Mouse (Mus musculus) common myeloid progenitor, adult 5-6 weeks (primary cell): ENCODE results near the gene B4galnt2. TPM values are rescaled to one million over a fixed set of nuclear protein-coding genes. Genes with fewer than 3 reads are reported as not detected.
"Not testable (repeated sequence)": the region's sequence is repeated elsewhere in the genome, so short reads cannot be mapped to it uniquely, and the experiment has no call there.

Source experiments
- ATAC-seq: replicated peaks from 2 replicates; pipeline ENCODE4 v1.8.0; 2016; ENCODE audit warnings: low read depth, mild to moderate bottlenecking, moderate TSS enrichment, inconsistent platforms; ENCODE audit not compliant: poor library complexity, severe bottlenecking
- total RNA-seq: library from RNA; stranded (forward); fragments of 200-1000, 187-1606 nt; gene quantifications from 2 replicates; pipeline ENCODE4 v1.2.3, GENCODE M21; 2017

The B4galnt2 gene
- total RNA-seq, 1 experiment from 2014 or later: not detected

- no peak for ATAC-seq
Observed at GRCm38 (mm10) chr11:95904290-95904689, 10.4 kb downstream of the B4galnt2 start.

GRCm38 (mm10) chr11:95896446-95897179 is 18.1 kb downstream of the B4galnt2 start:
- peak; percentile 83 for ATAC-seq

- no peak for ATAC-seq
Observed at GRCm38 (mm10) chr11:95890462-95891051, 24.1 kb downstream of the B4galnt2 start.

- ATAC-seq: not testable (repeated sequence)
Observed at GRCm38 (mm10) chr11:95879861-95880260, 34.8 kb downstream of the B4galnt2 start.

GRCm38 (mm10) chr11:95876296-95876695 is 38.4 kb downstream of the B4galnt2 start:
- ATAC-seq: peak; percentile 72

GRCm38 (mm10) chr11:95875804-95876203 is 38.9 kb downstream of the B4galnt2 start:
- no peak for ATAC-seq

- ATAC-seq: peak; percentile 32; the same call in 1 of the 2 replicates
Observed at GRCm38 (mm10) chr11:95869918-95870470, 44.7 kb downstream of the B4galnt2 start.

GRCm38 (mm10) chr11:95869442-95869841 is 45.2 kb downstream of the B4galnt2 start:
- no peak for ATAC-seq

GRCm38 (mm10) chr11:95861397-95861796 is 53.3 kb downstream of the B4galnt2 start:
- ATAC-seq: no peak

- ATAC-seq: 0 out of 2 replicates have a peak, but pooled peaks have one; percentile 13
Observed at GRCm38 (mm10) chr11:95860071-95860490, 54.6 kb downstream of the B4galnt2 start.

- peak; percentile 45 for ATAC-seq
Observed at GRCm38 (mm10) chr11:95859468-95859855, 55.2 kb downstream of the B4galnt2 start.

GRCm38 (mm10) chr11:95858528-95859467 is 55.9 kb downstream of the B4galnt2 start:
- peak; percentile 91 for ATAC-seq

- ATAC-seq: no peak
Observed at GRCm38 (mm10) chr11:95857716-95858527, 56.8 kb downstream of the B4galnt2 start.

- no peak for ATAC-seq
Observed at GRCm38 (mm10) chr11:95857306-95857705, 57.4 kb downstream of the B4galnt2 start.

GRCm38 (mm10) chr11:95853684-95854083 is 61.0 kb downstream of the B4galnt2 start:
- no peak; the same call in 1 of the 2 replicates for ATAC-seq

GRCm38 (mm10) chr11:95850898-95851297 is 63.8 kb downstream of the B4galnt2 start:
- no peak for ATAC-seq

- ATAC-seq: no peak
Observed at GRCm38 (mm10) chr11:95844935-95845334, 69.8 kb downstream of the B4galnt2 start.

- no peak for ATAC-seq
Observed at GRCm38 (mm10) chr11:95843421-95843950, 71.2 kb downstream of the B4galnt2 start.

- ATAC-seq: peak; percentile 50
Observed at GRCm38 (mm10) chr11:95842953-95843352, 71.7 kb downstream of the B4galnt2 start.
